Mouse (Mus musculus): Measurements from ENCODE around the gene Got2. TPM values are rescaled to one million over a fixed set of nuclear protein-coding genes. Genes with fewer than 3 reads are reported as not detected.

The Got2 gene
- total RNA-seq, 2 experiments from 2014 or later: 230 to 251 TPM

DNA sequence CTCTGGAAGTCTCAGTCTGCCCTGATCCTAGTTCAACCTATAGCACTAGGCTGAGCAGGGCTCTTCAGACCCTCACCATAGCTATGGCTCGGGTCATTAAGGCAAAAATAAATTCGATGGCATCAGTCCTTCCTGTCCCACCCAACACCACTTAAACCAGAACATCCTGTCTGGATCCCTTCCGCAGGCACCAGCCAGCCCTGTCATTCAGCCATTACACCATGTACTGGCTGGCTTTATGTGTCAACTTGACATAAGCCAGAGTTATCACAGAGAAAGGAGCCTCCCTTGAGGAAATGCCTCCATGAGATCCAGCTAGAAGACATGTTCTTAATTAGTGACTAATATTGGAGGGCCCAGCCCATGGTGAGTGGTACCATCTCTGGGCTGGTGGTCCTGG lies 65.6 kb downstream of the Got2 start:
- DNase-seq (ENCODE audit: low spot score in 2 of 2): no peak

DNA sequence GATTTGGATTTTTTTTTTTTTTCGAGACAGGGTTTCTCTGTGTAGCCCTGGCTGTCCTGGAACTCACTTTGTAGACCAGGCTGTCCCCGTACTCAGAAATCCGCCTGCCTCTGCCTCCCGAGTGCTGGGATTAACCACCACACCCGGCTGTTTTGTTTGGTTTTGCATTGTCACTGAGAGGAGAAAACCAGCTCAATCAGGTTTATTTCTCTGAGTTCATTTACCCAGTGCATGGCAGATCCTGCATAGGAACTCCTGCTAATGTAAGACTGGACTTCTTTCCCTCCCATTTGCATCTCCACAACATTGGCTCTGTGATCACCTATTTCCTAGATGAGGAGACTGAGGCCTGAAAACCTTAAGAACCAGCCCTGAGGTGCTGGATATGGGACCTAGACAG lies 66.3 kb downstream of the Got2 start:
- DNase-seq (ENCODE audit: low spot score in 2 of 2): no peak

DNA sequence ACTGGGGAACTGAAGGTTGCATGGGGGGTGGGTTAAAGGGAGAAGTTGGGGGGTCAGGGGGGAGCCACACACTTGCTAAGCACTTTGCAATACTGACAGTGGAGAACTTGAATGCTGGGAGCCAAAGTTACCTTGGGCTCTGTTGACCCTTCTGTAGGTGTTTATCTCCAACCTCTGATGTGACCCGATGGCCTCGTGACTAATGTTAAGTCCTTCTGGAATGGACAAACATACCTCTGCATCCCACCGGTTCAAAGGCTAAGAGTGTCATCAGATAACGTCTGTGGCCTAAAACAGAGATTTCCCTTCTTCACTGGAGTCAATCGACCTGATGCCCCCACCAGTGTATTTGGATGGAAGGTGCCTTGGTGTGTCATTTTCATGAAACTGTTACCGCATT lies 67.1 kb downstream of the Got2 start:
- DNase-seq (ENCODE audit: low spot score in 2 of 2): no peak

DNA sequence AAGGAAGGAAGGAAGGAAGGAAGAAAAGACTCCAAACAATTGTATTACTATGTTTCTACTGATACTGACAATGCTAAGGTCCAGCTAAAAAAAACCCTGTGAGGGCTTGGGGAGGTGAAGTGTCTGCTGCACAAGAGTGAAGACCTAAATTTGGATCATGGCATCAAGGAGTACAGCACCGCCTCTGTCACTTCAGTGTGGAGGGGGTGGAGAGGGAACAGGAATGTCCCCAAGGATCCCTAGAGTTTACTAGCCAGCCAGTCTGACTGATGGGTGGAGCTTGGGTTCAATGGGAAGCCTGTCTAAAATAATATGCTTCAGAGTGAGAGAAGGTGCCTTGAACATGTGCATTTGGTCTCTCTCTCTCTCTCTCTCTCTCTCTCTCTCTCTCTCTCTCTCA lies 70.1 kb downstream of the Got2 start:
- no peak for DNase-seq (ENCODE audit: low spot score in 2 of 2)

DNA sequence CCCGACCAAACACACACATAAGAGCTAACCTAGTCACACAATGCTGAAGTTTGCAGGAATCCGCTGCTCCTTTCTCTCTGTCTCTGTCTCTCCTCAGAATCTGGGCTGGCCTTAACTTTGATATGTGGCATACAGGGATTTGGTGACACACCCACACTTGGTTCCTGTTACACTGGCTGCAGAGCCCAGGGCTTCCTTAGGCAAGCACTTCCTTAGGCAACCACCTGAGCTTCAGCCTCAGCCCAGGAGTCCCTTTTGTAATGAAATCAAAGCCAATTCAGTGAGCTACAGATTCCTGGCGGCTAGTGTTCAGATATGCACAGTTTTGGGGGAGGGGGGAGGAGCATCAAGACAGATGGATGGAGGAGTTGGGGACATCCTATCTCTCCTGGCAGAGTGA lies 70.8 kb downstream of the Got2 start:
- DNase-seq (ENCODE audit: low spot score in 2 of 2): no peak

DNA sequence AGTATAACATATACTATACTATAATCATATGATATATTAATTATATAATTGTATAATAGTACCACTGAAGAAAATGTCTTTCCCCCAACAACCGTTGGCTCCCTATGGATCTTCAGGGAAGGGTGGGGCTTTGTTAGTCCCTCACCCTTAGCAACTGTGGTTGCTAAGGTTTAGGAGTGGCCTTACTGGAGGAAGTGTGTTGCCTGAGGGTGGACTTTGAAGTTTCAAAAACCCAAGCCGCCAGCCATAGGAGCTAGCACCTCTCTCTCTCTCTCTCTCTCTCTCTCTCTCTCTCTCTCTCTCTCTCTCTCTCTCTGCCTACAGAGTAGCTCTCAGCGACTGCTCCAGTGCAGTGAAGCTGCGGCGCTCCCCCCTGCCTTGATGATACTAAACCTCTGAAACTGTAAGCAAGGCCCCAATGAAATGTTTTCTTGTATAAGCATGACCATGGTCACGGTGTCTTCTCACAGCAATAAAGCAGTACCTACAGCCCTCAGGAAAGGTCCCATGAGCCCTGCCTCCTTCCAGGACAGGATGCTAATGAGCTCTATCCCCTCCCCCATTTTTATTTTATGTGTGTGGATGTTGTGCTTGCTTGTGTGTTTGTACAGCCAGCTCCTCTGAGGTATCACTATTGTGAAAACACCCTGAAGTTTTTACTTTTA lies 72.2 kb downstream of the Got2 start:
- no peak for DNase-seq (ENCODE audit: low spot score in 2 of 2)

Other genes with a start within 250 kb of the Got2 start
- gene Ndrg4, start 211.6 kb downstream of the Got2 start, total RNA-seq (2021): 10 to 100 TPM; 13.8 to 18.5 TPM
- gene Setd6, start 172.7 kb downstream of the Got2 start, total RNA-seq (2021): 1 to 10 TPM; 8.1 to 8.3 TPM
- 100 to 1,000 TPM; 113 to 122 TPM for gene Cnot1, start 81.1 kb downstream of the Got2 start, total RNA-seq (2021)
- 100 to 1,000 TPM; 110 to 115 TPM for gene Sap18b, start 63.2 kb downstream of the Got2 start, total RNA-seq (2021)
- gene Slc38a7, start 35.0 kb downstream of the Got2 start, total RNA-seq (2021): 1 to 10 TPM; 9.5 to 10.0 TPM

Data from gastrocnemius, postnatal 4 days (tissue).